ENCODE assay signal across 8 mouse cellular contexts in genomic region chr6:30804389-30805052, GRCm38 (mm10).
A peak's percentile ranks its signal among the peaks of the same experiment; 100 is the strongest.
DNase-seq lines count a peak whose midpoint lies in the region; ATAC-seq and TF ChIP-seq lines count a peak whose summit lies in the region.
"Not testable (repeated sequence)": the region's sequence is repeated elsewhere in the genome, so short reads cannot be mapped to it uniquely, and the experiment has no call there.

No protein-coding gene starts in this region.

- DNase-seq in NIH3T3 (ENCODE audit: low read depth), result peak; percentile 23
- peak; percentile 19 to 21 for DNase-seq in cerebellum, postnatal 36 days
- peak; percentile 6 to 9 for DNase-seq in gastrocnemius, adult 8-10 months (ENCODE audit: low spot score in 2 of 2)
- not testable (repeated sequence) for DNase-seq in hindbrain, embryonic 14.5 days (ENCODE audit: low spot score)
- DNase-seq in layer of hippocampus, postnatal 36 days, result peak; percentile 25
- DNase-seq in lung, postnatal 0 days (ENCODE audit: low spot score), result peak; percentile 58
- peak; percentile 55 for DNase-seq in testis, postnatal 14 days (ENCODE audit: low spot score)

- not testable (repeated sequence) for H3K4me2 ChIP-seq in hindbrain, embryonic 14.5 days (replicated peaks); lung, postnatal 0 days (replicated peaks; ENCODE audit: low read depth, low read length)

- not testable (repeated sequence) for H3K27me3 ChIP-seq in hindbrain, embryonic 14.5 days (ENCODE audit: control insufficient read depth, insufficient read depth, low read length); lung, postnatal 0 days (replicated peaks; ENCODE audit: insufficient read depth, low read length)

- peak; percentile 92 for ATAC-seq in hindbrain, embryonic 14.5 days (ENCODE audit: low FRiP score)
- peak; percentile 69 for ATAC-seq in lung, postnatal 0 days
- ATAC-seq in neutrophil, adult 5-6 weeks (ENCODE audit: extremely low read depth, insufficient number of reproducible peaks, low FRiP score, poor library complexity, severe bottlenecking), result peak; percentile 65

- not testable (repeated sequence) for H3K4me3 ChIP-seq in hindbrain, embryonic 14.5 days (replicated peaks; ENCODE audit: low read length); lung, postnatal 0 days (ENCODE audit: low read depth, low read length)

- not testable (repeated sequence) for H3K4me1 ChIP-seq in hindbrain, embryonic 14.5 days (replicated peaks; ENCODE audit: control insufficient read depth, insufficient read depth, low read length); lung, postnatal 0 days (ENCODE audit: insufficient read depth, low read depth, low read length)

- WGBS in hindbrain, embryonic 14.5 days, result 77% methylated on average over 6 of the region's 6 CpGs
- 66% methylated on average over 6 of the region's 6 CpGs for WGBS in lung, postnatal 0 days

- TF ChIP-seq CTCF in lung, postnatal 0 days (IDR thresholded peaks at IDR 0.05), result not testable (repeated sequence)

- H3K27ac ChIP-seq in hindbrain, embryonic 14.5 days; lung, postnatal 0 days (ENCODE audit: low read length): not testable (repeated sequence)

- H3K9ac ChIP-seq in hindbrain, embryonic 14.5 days; lung, postnatal 0 days (replicated peaks; ENCODE audit: low read depth): not testable (repeated sequence)

- TF ChIP-seq EP300 in lung, postnatal 0 days (IDR thresholded peaks at IDR 0.05), result not testable (repeated sequence)

- H3K36me3 ChIP-seq in hindbrain, embryonic 14.5 days (replicated peaks; ENCODE audit: control insufficient read depth, insufficient read depth), result peaks cover 32% of the 10 kb centered on the region
- peaks cover 17% of the 10 kb centered on the region for H3K36me3 ChIP-seq in lung, postnatal 0 days (ENCODE audit: insufficient read depth, low read length)

- not testable (repeated sequence) for H3K9me3 ChIP-seq in hindbrain, embryonic 14.5 days (ENCODE audit: control insufficient read depth, low read length); lung, postnatal 0 days (ENCODE audit: low read length)
